Mouse (Mus musculus) cerebral cortex, adult 2 months (tissue): ENCODE measurements around the gene Unc5cl.

Source experiments
- WGBS: fragments of 180-500 bp; shearing (Covaris S2); methylation state at CpG from one replicate; pipeline ENCODE4 v1.1.7; 2018; 5-methylcytosine and 5-hydroxymethylcytosine counted together

Gene Unc5cl

DNA sequence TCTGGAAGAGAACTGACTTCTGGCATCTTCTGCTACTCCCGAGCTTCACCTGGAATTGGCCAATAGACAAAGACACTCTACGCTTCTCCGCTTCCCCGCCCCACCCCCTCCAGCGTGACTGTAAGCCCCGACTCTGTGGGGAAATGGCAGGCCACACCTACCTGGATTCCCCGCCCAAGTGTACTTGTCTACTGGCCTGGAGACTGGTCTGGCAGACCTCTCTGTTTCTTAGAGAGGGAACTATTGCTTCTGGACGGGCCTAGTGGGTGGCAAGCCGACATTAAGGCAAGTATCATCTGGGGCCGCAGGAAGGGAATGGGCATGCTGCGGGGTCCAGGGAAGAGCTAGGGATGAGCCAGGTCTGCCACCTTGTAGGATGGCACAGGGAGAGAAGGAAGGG, at the start of gene Unc5cl:
Unc5cl (plus strand) TSS at position 214 of the 400 bp plus-strand sequence.
- WGBS: 77% methylated on average over 11 of the region's 11 CpGs

DNA sequence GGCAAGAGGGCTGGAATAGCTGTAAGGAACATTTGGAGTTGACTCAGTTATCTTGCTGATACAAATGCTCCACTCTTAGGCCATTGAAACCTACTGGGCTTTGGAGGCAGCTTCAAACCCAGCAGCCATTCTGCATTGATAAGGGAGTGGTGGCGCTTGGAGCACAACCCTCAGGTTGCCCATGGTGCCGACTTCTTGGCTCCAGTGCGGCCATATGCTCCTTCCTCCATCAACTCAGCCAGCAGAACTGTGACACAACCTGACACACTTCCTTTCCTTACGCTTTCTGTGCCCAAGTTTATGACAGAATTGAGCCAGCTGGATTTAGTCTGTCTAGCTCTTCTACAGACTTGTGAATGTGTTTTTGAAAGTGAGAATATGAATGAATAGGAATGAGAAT, 47.5 kb upstream of the Unc5cl start:
- WGBS: 53% methylated on average over 4 of the region's 4 CpGs

DNA sequence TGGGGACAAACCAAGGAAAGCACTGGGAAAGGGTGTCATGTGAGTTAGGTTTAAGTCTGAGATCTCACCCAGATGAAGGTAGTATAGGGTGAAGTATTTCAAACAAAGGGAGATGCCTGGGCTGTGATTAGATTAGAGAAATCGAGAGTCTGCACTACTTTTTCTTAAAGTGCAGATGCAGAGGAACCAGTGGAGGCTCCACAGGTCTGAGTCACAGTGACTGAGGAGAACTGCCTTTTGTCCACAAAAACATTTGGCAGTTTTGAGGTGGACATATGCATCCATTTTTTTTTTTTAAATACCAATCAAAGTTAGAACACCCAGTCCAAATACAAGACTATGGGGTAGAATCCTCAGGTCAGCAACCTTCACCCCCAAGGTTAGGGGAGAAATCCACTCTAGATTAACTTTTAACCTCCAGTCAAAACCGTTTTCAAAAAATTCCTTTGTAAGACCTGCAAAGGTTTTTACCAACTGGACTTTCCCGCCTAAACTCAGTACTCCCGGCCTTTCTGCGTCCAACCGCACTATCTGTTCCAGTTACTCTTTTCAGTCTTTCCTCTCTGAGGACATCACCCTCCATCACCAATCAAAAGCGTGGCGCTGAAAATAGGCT, 46.7 kb upstream of the Unc5cl start:
- 5% methylated on average over 8 of the region's 8 CpGs for WGBS

DNA sequence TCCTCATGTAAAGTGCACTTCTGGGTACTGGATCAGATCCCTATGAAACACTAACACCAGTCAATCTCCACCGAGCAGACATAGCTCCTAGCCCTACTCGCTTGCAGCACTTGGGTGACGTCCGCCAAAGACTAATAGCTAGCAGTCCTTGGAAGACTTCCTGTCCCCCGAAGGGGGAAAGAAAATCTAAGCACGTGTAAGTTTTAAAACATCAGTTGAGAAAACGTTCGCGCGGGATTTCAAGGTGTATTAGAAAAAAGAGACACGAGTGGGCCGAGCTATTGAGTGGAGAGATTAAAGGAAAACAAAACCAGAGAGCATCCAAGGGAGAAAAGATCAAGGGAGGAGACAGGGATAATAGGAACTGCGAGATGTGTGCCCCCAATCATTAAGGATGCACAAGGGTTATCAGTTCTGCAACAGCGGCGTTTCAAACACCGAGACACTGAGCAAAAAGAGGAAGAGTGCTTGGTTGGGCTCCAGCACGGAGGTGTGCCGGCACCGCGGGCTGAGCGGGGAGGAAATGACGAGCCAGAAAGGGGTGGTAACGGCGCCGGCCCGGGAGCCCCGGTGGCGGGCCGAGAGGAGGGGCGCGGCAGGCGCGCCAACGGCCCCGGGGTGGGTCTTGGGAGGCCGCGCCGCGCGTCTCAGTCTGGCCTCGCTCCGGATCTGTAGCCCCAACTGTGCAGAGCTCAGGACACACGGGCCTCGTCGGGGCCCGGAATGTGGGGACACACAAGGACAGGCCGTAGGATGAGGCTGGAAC, 46.0 kb upstream of the Unc5cl start:
- under 1% methylated on average over 47 of the region's 47 CpGs for WGBS

DNA sequence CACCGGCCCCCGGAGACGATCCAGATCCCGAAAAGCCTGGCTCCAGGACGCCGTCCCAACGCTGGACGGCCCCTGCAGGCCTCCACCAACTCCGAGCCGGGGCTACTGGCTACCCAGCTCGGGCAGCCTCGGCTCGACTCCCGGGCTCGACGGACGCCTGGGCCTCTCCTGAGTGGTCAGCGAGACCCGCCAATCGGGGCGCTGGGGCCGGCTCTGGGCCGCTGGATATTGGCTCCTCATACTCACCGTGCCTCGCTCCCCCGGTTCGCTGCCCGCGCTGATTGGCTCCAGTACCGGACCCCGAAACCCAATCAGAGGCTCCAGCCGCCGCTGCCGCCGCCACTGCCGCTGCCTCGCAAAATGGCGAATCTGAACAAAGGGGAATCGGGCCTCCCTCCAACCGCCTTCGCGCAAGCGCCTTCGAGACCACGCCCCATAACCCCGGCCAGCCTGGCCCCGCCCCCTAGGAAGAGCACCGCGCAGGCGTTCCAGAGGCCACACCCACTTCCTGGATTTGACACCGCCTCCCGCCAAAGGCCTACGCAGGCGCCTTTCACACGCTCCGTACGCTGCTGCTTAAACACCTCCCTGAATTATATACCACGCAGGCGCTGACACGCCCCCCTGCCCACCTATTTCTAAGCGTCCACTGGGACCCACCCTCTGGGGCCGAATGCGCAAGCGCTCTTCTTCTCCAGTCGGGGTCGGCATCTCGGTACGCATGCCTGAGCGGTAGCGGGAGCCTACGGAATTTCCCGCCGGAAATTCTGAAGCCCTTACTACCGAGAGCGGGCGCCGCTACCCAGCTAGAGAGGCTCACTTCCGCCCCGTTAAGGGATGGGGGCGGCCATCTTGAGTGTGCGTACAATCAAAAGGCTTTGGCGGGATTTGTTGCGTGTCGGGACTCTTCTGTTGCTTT, 45.1 kb upstream of the Unc5cl start, which contains the start of the genes Nfya and Oard1:
Nfya (minus strand) TSS at position 527 of the 919 bp plus-strand sequence.
Oard1 (plus strand) TSS at position 635 of the 919 bp plus-strand sequence.
- WGBS: under 1% methylated on average over 84 of the region's 84 CpGs

DNA sequence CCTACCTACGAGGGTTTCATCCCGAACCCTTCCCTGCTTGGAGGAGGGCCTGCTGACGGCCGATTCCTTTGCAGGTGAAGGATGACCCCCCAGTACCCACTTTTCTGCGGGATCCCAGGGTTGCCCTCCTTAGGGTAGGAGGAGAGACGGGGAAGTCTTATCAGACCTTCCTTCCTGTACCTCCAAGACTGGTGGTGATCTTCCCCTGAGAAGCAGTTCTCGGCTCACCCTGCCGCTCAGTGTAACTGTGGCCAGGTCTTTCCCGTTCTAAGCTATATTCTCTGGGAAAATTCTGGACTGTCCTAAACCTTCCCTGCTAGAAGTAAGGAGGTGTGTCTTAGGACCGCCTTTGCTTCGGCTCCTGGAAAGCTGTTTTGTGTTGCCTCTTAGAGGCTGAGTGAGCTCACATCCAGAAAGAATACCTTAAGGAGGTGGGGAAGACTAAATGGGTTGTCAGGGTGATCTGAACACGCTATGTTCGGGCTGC, 44.4 kb upstream of the Unc5cl start:
- WGBS: under 1% methylated on average over 13 of the region's 13 CpGs

DNA sequence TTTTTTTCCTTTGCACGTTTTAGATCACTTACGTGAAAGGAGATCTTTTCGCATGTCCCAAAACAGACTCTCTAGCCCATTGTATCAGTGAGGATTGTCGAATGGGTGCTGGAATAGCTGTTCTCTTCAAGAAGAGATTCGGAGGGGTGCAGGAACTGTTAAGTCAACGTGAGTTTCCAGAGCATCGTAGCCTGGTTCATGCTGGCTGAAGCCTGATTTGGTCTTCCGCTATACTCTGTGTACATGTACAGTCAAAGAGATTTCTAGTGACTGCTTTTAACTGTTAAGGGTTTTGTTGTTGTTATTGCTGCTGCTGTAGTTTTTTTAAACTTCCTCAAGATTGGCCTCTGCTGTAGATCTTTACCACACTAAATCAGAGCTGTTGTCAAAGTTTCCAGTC, 43.5 kb upstream of the Unc5cl start:
- WGBS: 22% methylated on average over 8 of the region's 8 CpGs

DNA sequence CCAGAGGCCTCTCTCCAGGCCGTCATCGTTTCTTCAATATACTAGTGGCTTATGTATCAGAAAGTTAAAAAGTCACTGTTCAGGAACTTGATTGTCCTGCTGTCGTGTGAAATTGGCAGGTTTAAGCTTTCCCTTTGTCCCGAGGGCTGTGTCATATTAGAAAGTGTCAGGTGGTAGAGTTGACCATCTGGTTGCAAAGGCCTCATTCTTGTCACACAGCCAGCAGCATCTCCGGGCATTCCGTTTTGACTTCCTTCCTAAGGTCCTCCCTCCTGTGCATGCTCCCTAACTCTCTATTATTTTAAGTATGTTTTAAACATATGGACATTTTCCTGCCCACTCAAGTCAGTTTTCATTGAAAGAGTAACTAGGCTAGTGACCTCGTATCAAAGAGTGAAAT, 38.7 kb upstream of the Unc5cl start:
- 72% methylated on average over 7 of the region's 7 CpGs for WGBS

DNA sequence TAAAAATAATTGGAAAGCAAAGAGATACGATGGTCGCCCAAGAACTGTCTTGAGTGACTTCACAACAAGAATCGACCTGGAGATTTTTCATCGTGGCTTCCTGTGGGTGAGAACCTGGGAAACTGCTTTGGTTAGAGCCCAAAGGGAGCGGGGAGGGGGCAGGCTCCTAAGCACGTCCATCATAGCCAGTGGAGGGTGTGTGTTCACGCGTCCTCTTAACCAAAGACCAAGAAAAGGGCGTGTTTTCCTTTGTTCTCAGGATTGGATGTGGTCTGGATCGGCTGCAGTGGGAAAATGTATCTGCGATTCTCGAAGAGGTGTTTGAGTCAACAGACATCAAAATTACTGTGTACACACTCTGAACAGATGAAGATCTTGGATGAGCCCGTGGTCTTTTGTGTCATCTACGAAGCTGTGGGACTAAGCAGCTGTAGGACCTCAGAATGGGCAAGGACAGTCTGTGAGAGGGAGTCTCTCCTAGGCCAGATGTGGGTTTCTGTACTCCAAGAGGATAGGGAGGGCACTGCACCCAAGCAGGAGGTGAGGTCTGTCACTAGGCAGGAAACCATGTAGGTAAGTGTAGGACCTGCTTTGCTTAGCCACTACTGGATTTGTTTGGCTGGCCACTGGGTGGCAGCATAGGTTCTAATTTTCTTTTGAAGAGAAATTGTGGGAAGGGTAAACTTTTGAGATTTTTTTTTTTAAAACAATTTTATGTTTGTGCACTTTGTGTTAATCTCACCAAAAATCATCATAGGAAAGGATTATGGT, 38.1 kb upstream of the Unc5cl start:
- 84% methylated on average over 14 of the region's 14 CpGs for WGBS

DNA sequence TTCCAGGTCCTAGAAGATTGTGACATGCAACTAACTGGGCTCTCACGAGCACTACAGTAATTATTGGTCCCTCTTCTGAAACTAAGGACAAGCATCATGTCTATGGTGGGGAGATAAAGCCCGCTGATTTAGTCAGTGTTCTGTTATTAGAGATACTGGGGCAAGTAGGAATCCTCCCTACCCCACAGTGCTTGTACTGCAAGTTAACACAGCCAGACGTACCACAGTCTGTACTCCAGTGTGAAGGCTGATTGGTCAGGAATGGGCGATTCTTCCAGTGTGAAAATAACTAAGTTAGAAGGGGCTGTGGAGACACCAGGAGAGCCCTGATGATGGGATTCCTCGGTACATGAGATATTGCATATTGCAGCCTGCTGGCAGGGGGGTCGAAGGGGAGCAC, 37.2 kb upstream of the Unc5cl start:
- WGBS: 94% methylated on average over 6 of the region's 6 CpGs

DNA sequence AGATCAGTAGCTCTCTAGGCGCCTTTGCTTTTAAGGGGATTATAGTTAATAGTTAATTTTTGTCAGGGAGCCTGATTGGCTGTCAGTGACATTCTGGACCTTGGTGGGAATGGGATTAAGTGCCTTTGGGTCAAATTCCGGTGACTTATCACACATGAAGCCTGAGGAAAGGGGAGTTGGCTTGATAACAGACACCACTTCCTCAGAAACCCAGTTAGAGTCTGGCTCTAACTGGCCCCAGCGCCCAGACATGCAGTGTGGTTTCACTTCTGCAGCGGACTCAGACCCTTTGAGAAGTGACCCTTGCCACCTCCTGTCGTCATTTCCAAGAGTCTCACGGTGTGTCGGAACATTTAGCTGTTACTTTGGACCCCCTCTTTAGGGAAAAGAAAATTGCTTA, 36.5 kb upstream of the Unc5cl start:
- 90% methylated on average over 7 of the region's 7 CpGs for WGBS

DNA sequence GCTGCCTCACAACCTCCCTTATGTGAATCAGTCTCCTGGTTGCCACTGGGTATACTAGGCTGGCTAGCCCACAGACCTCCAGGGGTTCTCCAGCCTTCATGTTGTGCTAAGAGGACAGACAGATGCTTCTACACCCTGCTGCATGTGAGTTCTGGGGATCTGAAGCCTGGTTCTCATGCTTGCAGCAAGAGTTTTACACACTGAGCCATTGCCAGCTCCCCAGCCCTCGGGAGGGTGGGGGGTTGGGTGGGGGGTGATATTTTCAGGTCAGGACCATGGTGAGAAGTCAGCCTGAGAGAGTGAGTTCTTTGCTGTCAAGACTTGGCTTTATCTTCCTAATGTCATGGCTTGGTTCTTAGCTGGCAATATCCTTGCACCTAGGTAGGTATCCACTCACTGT, 35.9 kb upstream of the Unc5cl start:
- WGBS: 81% methylated on average over 1 of the region's 1 CpGs

DNA sequence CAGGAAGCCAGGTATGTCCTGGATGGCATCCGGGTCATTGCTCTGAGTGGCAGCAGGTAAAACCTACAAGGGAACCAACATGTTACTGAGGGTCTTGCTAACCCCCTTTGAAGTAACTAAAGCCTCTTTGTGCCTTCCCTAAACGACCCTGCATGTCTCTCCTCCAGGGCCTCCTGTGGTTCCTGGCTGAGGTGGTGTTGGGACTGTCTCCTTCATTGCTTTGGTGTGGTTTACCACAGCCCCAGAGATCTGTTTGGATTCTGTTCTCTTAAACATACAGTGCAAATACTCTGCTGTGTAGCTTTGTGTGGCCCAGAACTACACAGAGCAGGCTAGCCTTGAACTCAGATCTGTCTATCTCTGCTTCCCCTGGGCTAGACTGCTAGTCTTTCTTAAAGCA, 35.1 kb upstream of the Unc5cl start:
- WGBS: 65% methylated on average over 2 of the region's 2 CpGs

DNA sequence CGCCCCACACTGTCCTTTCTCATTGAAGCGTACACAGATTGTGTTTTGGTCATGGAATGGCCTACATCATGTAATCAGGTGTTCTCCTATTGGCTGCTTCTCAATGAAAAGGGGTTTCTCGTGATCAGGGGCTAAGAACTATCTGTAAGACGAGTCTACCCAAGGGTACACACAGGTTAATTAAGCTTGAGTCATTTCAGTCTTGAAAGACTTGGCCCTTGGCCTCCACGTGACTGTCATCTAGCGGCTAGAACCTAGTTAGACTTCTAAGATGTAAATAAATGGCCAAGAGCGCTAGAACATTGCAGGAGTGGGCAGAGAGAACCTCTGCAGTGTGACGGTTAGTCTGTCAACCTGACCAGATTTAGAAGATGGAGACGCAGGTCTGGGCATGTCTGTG, 30.5 kb upstream of the Unc5cl start:
- WGBS: 92% methylated on average over 9 of the region's 9 CpGs

DNA sequence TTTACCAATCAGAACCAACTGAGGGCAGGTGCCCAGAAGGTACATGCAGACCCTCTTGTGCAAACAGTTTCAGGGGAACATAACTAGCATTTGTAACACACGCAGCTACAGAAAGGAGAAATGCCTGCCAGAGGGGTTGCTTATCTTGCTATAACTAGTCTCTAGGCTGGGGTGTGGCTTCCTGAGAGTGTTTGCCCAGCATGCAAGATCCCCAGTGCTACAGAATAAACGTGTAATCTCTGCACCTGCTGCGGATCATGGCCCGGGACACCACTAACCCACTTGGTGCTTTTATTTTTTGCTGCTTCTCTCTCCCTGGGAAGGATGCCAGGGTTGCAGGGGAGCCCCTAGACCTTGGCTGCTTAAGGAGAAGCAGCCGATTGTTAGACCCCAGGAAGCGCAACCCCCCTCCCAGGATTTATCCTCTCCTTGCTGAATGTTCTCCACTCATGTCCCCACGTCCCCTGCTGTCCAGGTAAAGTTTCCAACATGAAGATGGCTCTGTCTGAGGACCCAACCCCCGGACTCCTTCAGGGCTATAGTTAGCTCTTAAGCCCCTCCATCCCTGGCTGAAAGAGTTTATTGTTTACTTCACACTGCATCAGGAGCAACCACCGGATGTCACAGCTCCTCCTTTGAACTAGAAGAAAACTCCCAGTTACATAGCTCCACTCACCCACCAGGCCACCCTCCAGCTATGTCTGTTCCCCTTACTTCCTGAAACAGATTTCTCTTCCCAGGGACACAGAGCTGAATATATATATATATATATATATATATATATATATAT, 28.7 kb upstream of the Unc5cl start:
- WGBS: 29% methylated on average over 9 of the region's 9 CpGs

DNA sequence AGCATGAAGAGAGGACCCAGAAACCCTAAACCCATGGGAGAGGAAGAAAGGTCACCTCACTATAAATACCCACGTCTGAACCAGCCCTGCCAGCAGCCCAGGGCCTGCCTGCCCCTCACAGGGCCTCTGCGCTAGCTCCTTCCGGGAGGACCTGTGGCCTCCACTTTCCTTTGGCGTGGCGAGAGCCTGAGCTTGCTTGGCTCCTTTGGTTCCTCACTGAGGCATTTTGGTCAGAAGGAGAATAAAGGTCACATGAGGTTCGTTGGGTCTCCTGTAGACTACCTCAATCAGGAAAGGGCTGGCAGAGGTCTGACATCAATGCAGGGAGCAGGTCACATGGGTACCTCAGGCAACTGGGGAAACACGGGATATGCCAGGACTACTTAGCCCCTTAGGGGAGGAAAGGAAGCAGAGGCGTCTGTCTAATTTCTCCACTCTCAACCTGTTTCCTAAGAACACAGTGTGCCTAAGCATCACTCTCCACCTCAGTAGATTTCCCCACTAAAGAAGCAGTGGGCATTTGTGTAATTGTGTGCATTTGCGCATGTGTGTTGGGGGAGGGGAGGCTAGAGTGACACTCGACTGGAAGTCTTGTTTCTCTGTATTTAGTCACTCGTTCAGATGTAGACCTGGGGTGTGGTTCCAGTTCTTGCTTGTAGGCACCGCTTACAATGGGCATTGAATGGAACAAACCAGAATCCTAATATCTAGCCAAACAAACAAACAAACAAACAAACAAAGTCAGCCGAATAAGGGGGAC, 27.5 kb upstream of the Unc5cl start:
- WGBS: 77% methylated on average over 13 of the region's 13 CpGs

DNA sequence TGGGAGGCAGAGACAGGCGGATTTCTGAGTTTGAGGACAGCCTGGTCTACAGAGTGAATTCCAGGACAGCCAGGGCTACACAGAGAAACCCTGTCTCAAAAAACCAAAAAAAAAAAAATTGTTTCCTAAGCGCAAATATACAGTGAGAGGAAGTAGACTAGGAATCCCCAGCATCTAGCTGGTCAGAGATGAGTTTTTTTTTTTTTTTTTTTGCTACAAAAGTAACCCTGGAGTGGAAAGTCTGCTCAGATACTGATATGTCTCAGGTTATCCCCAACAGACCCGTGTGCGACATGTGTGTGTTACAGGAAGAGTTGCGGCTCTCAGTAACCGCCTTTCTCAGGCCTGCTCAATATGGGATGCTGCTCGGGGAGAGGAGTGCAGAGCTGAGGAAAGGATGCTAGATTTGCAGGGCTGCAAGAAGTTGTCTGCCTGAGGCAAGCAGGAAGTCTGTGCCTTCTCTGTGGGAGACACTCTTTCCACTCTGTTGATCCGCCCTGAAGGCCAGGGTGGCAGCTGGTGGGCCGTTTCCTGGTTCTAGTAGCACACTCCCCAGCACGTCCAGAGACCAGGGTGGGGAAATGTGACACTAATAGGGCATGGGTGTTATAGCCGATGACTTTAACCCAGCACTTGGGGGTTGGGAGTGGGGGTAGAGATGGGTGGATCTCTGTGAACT, 26.7 kb upstream of the Unc5cl start:
- WGBS: 79% methylated on average over 11 of the region's 11 CpGs

DNA sequence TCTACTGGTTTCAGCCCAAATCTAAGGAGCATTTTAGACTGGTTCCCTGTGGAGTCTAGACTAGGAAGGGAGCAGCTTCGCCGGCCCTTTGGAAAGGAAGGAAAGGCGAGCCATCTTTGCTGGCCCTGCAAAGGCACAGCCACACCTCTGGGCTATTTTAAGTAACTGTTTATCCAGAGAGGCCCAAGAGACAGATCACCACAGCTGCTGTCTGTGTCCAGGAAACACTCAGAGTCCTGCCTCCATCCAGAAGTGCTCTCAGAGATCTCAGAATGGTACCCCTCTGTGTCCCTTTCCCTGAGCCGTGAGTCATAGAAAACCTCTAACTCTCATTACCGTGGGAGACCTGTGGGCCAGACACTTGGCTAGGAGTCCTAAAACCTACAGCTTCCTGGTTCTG, 24.3 kb upstream of the Unc5cl start:
- 66% methylated on average over 5 of the region's 5 CpGs for WGBS

DNA sequence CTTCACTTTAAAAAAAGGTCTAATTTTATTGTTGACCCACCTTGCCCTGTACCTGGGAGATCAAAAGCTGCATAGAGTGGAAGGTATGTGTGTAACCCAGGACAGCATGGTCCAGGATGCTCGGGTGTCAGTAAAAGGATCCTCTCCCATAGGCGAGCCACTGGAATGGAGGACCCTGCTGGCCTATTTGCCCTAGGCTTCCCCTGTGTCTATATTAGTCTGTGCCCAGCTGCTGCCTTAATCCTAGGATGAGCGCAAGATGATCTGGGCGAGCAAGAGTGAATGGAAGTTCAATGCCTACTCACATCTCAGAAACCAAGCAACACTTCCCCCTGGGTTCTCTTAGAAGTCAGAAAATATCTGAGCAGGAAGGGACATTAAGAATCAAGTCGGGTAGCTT, 23.6 kb upstream of the Unc5cl start:
- WGBS: 91% methylated on average over 5 of the region's 5 CpGs
